Mouse (Mus musculus) limb, embryonic 14.5 days (tissue): ENCODE measurements around the gene Filip1l. TPM values are rescaled to one million over a fixed set of nuclear protein-coding genes. Genes with fewer than 3 reads are reported as not detected.

ENCODE experiments used
- ATAC-seq: fragments of 200-750 bp; cut with Nextera tagmentation; 2 replicates; pipeline ENCODE4 v1.8.0; 2017; ENCODE audit warnings: low read depth, moderate number of reproducible peaks, moderate TSS enrichment; ENCODE audit not compliant: low FRiP score
- DNase-seq: peaks from one replicate; pipeline ENCODE4 v3.0.0-alpha.2; 2015; ENCODE audit warnings: low spot score
- H3K27ac ChIP-seq: fragments of 300-500 bp; sonication (generic); replicated peaks from 2 replicates; pipeline ENCODE4 v1.5.1; 2014; ENCODE audit warnings: low read depth, mild to moderate bottlenecking, low read length, moderate library complexity, mixed read lengths
- H3K27me3 ChIP-seq: fragments of 300-500 bp; sonication (generic); 2 replicates; pipeline ENCODE4 v1.6.1; 2014; ENCODE audit warnings: low read length, mixed read lengths; ENCODE audit not compliant: control insufficient read depth, insufficient read depth
- H3K36me3 ChIP-seq: fragments of 300-500 bp; sonication (generic); 2 replicates; pipeline ENCODE4 v1.6.1; 2014; ENCODE audit warnings: mild to moderate bottlenecking, low read length, moderate library complexity, mixed read lengths; ENCODE audit not compliant: control insufficient read depth, insufficient read depth
- H3K4me1 ChIP-seq: fragments of 300-500 bp; sonication (generic); 2 replicates; pipeline ENCODE4 v1.6.1; 2014; ENCODE audit warnings: antibody characterized with exemption, low read length, mixed read lengths; ENCODE audit not compliant: control insufficient read depth, insufficient read depth
- H3K4me2 ChIP-seq: fragments of 300-500 bp; sonication (generic); replicated peaks from 2 replicates; pipeline ENCODE4 v1.6.1; 2014; ENCODE audit warnings: low read depth, mild to moderate bottlenecking, low read length, moderate library complexity; ENCODE audit not compliant: severe bottlenecking
- H3K4me3 ChIP-seq: fragments of 300-500 bp; sonication (generic); replicated peaks from 2 replicates; pipeline ENCODE4 v1.5.1; 2014; ENCODE audit warnings: low read length
- H3K9ac ChIP-seq: fragments of 300-500 bp; sonication (generic); 2 replicates; pipeline ENCODE4 v1.6.1; 2014; ENCODE audit warnings: mild to moderate bottlenecking, low read depth, low read length, moderate library complexity; ENCODE audit not compliant: severe bottlenecking
- H3K9me3 ChIP-seq: fragments of 300-500 bp; sonication (generic); 2 replicates; pipeline ENCODE4 v1.6.1; 2016; ENCODE audit warnings: low read length; ENCODE audit not compliant: control insufficient read depth
- POLR2A ChIP-seq: fragments of 200-500 bp; IDR thresholded peaks from 2 replicates; pipeline ENCODE4 v1.8.0; 2012; ENCODE audit warnings: inconsistent platforms, mild to moderate bottlenecking, moderate library complexity, borderline replicate concordance; ENCODE audit not compliant: insufficient read depth, insufficient read length; ENCODE audit errors: extremely low read depth
- WGBS: fragments of 180-500 bp; shearing (Covaris S2); extraction: QIAGEN DNeasy Blood & Tissue Kit; methylation state at CpG from one replicate; pipeline ENCODE4 v1.1.7; 2014; 5-methylcytosine and 5-hydroxymethylcytosine counted together
- polyA plus RNA-seq, 2 experiments: library from polyadenylated mRNA; depleted of rRNA in 1 of 2; stranded (reverse) in 1 of 2; unstranded in 1 of 2; fragments of >200 nt; fragmentation: Nextera tagmentation in 1 of 2; extraction: Ambion mirVana in 1 of 2; gene quantifications; 2 replicates each; pipeline versions ENCODE4 v1.2.1 to v1.2.3; 2012 to 2014

The Filip1l gene
- polyA plus RNA-seq, 2 experiments, result 30.3 to 43.9 TPM

DNA sequence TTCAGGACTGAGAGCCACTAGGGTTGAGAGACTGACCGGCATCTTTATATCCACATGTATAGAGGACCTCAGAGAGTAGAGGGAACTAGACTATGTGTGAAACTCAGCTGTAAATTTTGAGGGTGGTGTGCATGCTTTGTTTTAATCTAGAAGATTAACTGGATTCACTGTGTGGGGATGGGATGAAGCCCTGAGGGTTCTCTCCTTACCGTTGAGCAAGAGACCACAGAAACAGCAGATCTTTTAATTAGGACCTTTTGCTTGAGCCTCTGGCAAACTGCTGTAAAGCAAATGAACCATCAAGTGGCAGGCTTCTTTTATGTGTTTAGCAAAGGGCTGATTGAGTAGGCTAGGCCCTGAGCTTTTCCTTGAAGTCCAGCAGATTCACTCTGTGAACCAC lies 103.1 kb downstream of the Filip1l start:
- no peak overlapping the region for H3K4me2 ChIP-seq
- TF ChIP-seq POLR2A, result no peak
- no peak overlapping the region for H3K4me3 ChIP-seq
- no peak overlapping the region for H3K9ac ChIP-seq
- no peaks in the 10 kb centered on the region for H3K9me3 ChIP-seq
- 26% methylated on average over 2 of the region's 2 CpGs for WGBS
- DNase-seq (no peak), ATAC-seq (no peak)
- H3K4me1 ChIP-seq, result peaks cover 34% of the 10 kb centered on the region
- no peak overlapping the region; the same call in 1 of the 2 replicates for H3K27ac ChIP-seq
- no peaks in the 10 kb centered on the region for H3K36me3 ChIP-seq
- H3K27me3 ChIP-seq, result no peaks in the 10 kb centered on the region

DNA sequence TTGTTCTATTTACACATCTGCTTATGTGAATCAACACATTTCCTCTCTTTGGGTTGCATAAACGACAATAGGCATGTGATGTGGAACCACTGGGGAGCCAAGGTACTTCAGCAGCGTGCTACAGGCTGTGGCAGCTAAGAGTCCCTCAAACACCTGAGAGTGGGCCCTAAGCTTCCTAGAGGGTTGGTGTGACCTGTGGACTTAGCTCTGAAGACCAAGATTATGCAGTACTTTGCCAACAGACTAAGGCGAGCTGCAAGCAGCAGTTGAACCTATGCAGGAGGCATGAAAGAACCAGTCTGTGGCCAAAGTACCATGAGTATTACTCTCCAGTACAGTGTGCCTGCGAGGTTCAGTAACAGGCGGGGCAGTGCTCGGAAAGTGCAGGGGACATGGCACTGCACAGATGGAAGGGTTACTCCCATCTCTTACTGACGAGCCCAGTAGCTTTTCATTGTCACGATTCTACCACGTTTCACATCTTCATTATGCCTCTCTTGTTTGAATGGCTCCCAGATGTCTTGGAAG lies 112.6 kb downstream of the Filip1l start:
- Histone ChIP-seq H3K27ac (no peak overlapping the region), H3K9ac (no peak overlapping the region), H3K4me3 (no peak overlapping the region), H3K4me2 (no peak overlapping the region), H3K36me3 (no peaks in the 10 kb centered on the region), H3K27me3 (no peaks in the 10 kb centered on the region), H3K9me3 (no peaks in the 10 kb centered on the region), H3K4me1 (peaks cover 11% of the 10 kb centered on the region; the same call in 1 of the 2 replicates)
- TF ChIP-seq POLR2A, result no peak
- ATAC-seq (no peak), DNase-seq (no peak)
- WGBS, result 79% methylated on average over 9 of the region's 9 CpGs

DNA sequence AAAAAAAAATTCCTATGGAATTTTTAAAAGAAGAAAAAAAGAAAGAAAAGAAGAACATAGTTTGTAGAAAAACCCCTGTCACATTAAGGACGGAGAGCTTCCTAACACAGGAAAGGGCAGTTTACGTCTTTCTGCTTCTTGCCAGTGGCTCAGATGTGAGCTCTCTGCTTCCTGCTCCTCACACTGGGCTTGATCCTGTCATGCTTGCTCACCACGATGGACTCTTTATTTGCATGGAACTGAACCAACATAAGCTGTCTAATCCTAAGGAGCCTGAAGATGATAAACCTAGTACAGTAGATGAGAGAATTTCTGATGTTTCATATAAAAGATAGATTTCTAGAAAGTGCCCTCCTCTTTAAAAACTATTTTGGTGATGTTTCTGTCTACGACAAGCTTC lies 116.4 kb downstream of the Filip1l start:
- no peaks in the 10 kb centered on the region for H3K27me3 ChIP-seq
- no peak for DNase-seq
- no peak overlapping the region for H3K4me3 ChIP-seq
- TF ChIP-seq POLR2A, result no peak
- no peaks in the 10 kb centered on the region for H3K36me3 ChIP-seq
- no peak for ATAC-seq
- peaks cover 15% of the 10 kb centered on the region; the same call in 1 of the 2 replicates for H3K4me1 ChIP-seq
- no peaks in the 10 kb centered on the region for H3K9me3 ChIP-seq
- H3K27ac ChIP-seq, result no peak overlapping the region
- no peak overlapping the region for H3K9ac ChIP-seq
- H3K4me2 ChIP-seq, result no peak overlapping the region
- 56% methylated on average over 4 of the region's 4 CpGs for WGBS

- 83% methylated on average over 2 of the region's 2 CpGs for WGBS
- Histone ChIP-seq H3K9ac (no peak overlapping the region), H3K27me3 (no peaks in the 10 kb centered on the region), H3K27ac (no peak overlapping the region), H3K36me3 (no peaks in the 10 kb centered on the region), H3K4me2 (no peak overlapping the region), H3K9me3 (no peaks in the 10 kb centered on the region), H3K4me3 (no peak overlapping the region), H3K4me1 (peaks cover 15% of the 10 kb centered on the region; the same call in 1 of the 2 replicates)
- DNase-seq (no peak), ATAC-seq (no peak)
- TF ChIP-seq POLR2A, result no peak
These were observed 117.0 kb downstream of the Filip1l start for GRCm38 (mm10) chr16:57469869-57470268.

DNA sequence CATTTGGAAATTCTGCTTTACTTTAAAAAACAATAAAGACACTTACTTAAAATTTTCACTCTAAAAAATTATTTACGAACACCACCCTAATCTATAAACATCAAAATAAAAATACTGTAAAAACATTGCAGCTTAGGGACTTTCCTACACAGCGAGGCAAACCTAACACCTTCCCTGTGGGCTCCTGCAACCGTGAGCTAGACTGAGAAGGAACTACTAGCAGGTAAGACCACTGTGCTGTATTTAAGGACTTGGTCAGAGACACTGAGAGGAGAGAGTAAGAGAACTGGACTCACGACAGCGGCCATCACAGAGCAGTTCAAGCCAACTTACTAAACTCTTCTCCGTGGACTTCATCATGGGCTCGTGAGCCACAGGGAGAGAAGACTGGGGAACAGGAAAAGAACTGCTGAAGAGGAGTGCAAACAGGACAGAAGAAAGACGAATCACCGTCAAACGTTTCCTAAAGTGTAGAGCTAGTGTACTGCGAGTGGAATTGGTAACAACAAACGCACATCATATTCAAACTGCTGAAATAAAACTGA lies 117.5 kb downstream of the Filip1l start:
- Histone ChIP-seq H3K4me2 (no peak overlapping the region), H3K27ac (no peak overlapping the region), H3K9ac (no peak overlapping the region), H3K27me3 (no peaks in the 10 kb centered on the region), H3K9me3 (no peaks in the 10 kb centered on the region), H3K4me3 (no peak overlapping the region), H3K4me1 (peaks cover 15% of the 10 kb centered on the region; the same call in 1 of the 2 replicates), H3K36me3 (no peaks in the 10 kb centered on the region)
- TF ChIP-seq POLR2A, result no peak
- ATAC-seq (no peak), DNase-seq (no peak)
- WGBS, result 91% methylated on average over 12 of the region's 12 CpGs
